In genomic region chr13:44068951-44069350, GRCm38 (mm10) we compare ENCODE assay signal across 16 mouse cellular contexts.
"Had no signal": no experiment of that assay in that cellular context is flagged by ENCODE, and none has a peak within 500 bp of the region (broad histone marks: within the 10 kb centered on the region; RNA-seq: fewer than 3 reads in every experiment).

No protein-coding gene starts in this region.

- ATAC-seq: hindbrain, postnatal 0 days; intestine, embryonic 16.5 days had no signal

- DNase-seq: gastrocnemius, adult 2 months; gastrocnemius, postnatal 10 days; gastrocnemius, postnatal 25 days; heart, adult 18-20 months; heart, postnatal 14 days; heart, postnatal 36 days; kidney, adult 11 months; kidney, adult 2 months; kidney, adult 9 months; kidney, postnatal 14 days; kidney, postnatal 36 days; layer of hippocampus, adult 9-11 months; layer of hippocampus, postnatal 36 days; liver had no signal
